In the genomic region with DNA sequence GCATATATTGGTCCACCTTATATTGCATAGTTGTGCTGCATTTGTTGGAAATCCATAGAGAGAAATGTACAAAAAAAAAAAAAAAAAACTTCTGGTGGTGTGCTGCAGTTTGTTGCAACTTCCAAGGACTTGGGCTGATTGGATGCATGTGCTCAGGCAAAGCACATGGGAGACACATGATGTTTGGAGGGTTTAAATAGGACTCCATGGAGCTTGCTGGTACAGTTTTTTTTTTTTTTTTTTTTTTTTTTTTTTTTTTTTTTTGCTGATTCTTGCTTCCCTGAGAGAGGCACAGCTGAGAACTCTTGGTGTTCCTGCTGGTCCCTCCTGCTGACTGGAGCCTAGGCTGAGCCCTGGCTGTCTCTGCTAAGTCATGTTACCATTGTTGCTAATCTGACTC, we compare ENCODE assay signal across 30 mouse cellular contexts.
"Had no signal": no experiment of that assay in that cellular context is flagged by ENCODE, and none has a peak within 500 bp of the region (broad histone marks: within the 10 kb centered on the region; RNA-seq: fewer than 3 reads in every experiment).

No protein-coding gene starts in this region.

- H3K4me1 ChIP-seq: limb, embryonic 10.5 days; limb, embryonic 12.5 days; limb, embryonic 13.5 days; limb, embryonic 15.5 days; liver, embryonic 12.5 days; liver, embryonic 13.5 days; liver, embryonic 15.5 days; lung, embryonic 15.5 days; midbrain, embryonic 10.5 days; midbrain, embryonic 12.5 days; midbrain, embryonic 13.5 days; midbrain, embryonic 15.5 days; neural tube, embryonic 12.5 days had no signal

- H3K9ac ChIP-seq: limb, embryonic 12.5 days; limb, embryonic 13.5 days; limb, embryonic 15.5 days; liver, embryonic 12.5 days; liver, embryonic 13.5 days; liver, embryonic 14.5 days; liver, embryonic 15.5 days; liver, postnatal 0 days; lung, embryonic 14.5 days; lung, embryonic 15.5 days; midbrain, embryonic 12.5 days; midbrain, embryonic 13.5 days; midbrain, embryonic 15.5 days; neural tube, embryonic 12.5 days had no signal

- H3K27me3 ChIP-seq: limb, embryonic 12.5 days; limb, embryonic 13.5 days; limb, embryonic 15.5 days; liver, embryonic 12.5 days; liver, embryonic 13.5 days; liver, embryonic 15.5 days; lung, embryonic 15.5 days; megakaryocyte, embryonic 14.5 days; midbrain, embryonic 12.5 days; midbrain, embryonic 13.5 days; midbrain, embryonic 15.5 days; neural tube, embryonic 12.5 days had no signal

- H3K4me3 ChIP-seq: limb, embryonic 10.5 days; limb, embryonic 12.5 days; limb, embryonic 13.5 days; limb, embryonic 15.5 days; liver, embryonic 12.5 days; liver, embryonic 13.5 days; liver, embryonic 15.5 days; lung, embryonic 15.5 days; megakaryocyte, embryonic 14.5 days; midbrain, embryonic 10.5 days; midbrain, embryonic 12.5 days; midbrain, embryonic 13.5 days; midbrain, embryonic 15.5 days; myocyte; neural tube, embryonic 12.5 days had no signal

- H3K4me2 ChIP-seq: limb, embryonic 12.5 days; limb, embryonic 13.5 days; limb, embryonic 15.5 days; liver, embryonic 11.5 days; liver, embryonic 12.5 days; liver, embryonic 13.5 days; liver, embryonic 15.5 days; lung, embryonic 14.5 days; lung, embryonic 15.5 days; midbrain, embryonic 11.5 days; midbrain, embryonic 12.5 days; midbrain, embryonic 13.5 days; midbrain, embryonic 15.5 days; neural tube, embryonic 12.5 days had no signal

- H3K9me3 ChIP-seq: limb, embryonic 10.5 days; limb, embryonic 12.5 days; limb, embryonic 13.5 days; limb, embryonic 15.5 days; liver, embryonic 12.5 days; liver, embryonic 13.5 days; liver, embryonic 15.5 days; lung, embryonic 15.5 days; megakaryocyte, embryonic 14.5 days; midbrain, embryonic 10.5 days; midbrain, embryonic 12.5 days; midbrain, embryonic 13.5 days; midbrain, embryonic 15.5 days; neural tube, embryonic 12.5 days had no signal

- H3K27ac ChIP-seq: limb, embryonic 10.5 days; limb, embryonic 12.5 days; limb, embryonic 13.5 days; limb, embryonic 15.5 days; liver, embryonic 12.5 days; liver, embryonic 13.5 days; liver, embryonic 14.5 days; liver, embryonic 15.5 days; lung, embryonic 15.5 days; macrophage; midbrain, embryonic 10.5 days; midbrain, embryonic 12.5 days; midbrain, embryonic 13.5 days; midbrain, embryonic 15.5 days; neural tube, embryonic 12.5 days had no signal

- DNase-seq: left cerebral cortex, postnatal 4 days; liver; liver, embryonic 13.5 days; liver, postnatal 0 days; lung, adult 18-20 months; lung, adult 2 months; lung, embryonic 14.5 days; lung, postnatal 10 days; lung, postnatal 14 days; lung, postnatal 36 days; lung, postnatal 4 days; midbrain, embryonic 14.5 days had no signal
